Mouse (Mus musculus) embryonic fibroblast, embryonic 13.5 days (primary cell): ENCODE results near the gene Lonrf3. TPM values are rescaled to one million over a fixed set of nuclear protein-coding genes. Genes with fewer than 3 reads are reported as not detected.

Source experiments
- H3K27ac ChIP-seq: 2 replicates; pipeline ENCODE4 v1.5.1; 2012; ENCODE audit warnings: low read length, control low read depth, inconsistent platforms; ENCODE audit not compliant: insufficient read depth
- H3K4me1 ChIP-seq: 2 replicates; pipeline ENCODE4 v1.6.1; 2011; ENCODE audit warnings: low read length; ENCODE audit not compliant: control insufficient read depth, insufficient read depth
- H3K4me3 ChIP-seq: 2 replicates; pipeline ENCODE4 v1.5.1; 2011; ENCODE audit warnings: mild to moderate bottlenecking, control low read depth, low read length; ENCODE audit not compliant: insufficient read depth
- CTCF ChIP-seq: IDR thresholded peaks from 2 replicates; pipeline ENCODE4 v1.5.1; 2011; ENCODE audit warnings: mild to moderate bottlenecking, control low read depth, low read length, moderate library complexity, borderline replicate concordance; ENCODE audit not compliant: insufficient read depth
- POLR2A ChIP-seq: IDR thresholded peaks from 2 replicates; pipeline ENCODE4 v1.6.1; 2011; ENCODE audit warnings: low read depth, mild to moderate bottlenecking, control low read depth, low read length, moderate library complexity
- polyA plus RNA-seq: library from polyadenylated mRNA; stranded (reverse); fragments of >200 nt; gene quantifications from 2 replicates; pipeline ENCODE4 v1.2.4, GENCODE M21; 2011; ENCODE audit warnings: low read depth; ENCODE audit not compliant: missing spikeins, insufficient read length

The Lonrf3 gene
- polyA plus RNA-seq, 1 experiment: 1.1 TPM

GRCm38 (mm10) chrX:36390503-36390902, 62.4 kb downstream of the Lonrf3 start:
- no peak overlapping the region for H3K4me3 ChIP-seq
- peak overlapping the region; percentile 25; the same call in 1 of the 2 replicates for H3K27ac ChIP-seq
- H3K4me1 ChIP-seq: no peaks in the 10 kb centered on the region; the same call in 1 of the 2 replicates
- TF ChIP-seq POLR2A (no peak), CTCF (no peak)

DNA sequence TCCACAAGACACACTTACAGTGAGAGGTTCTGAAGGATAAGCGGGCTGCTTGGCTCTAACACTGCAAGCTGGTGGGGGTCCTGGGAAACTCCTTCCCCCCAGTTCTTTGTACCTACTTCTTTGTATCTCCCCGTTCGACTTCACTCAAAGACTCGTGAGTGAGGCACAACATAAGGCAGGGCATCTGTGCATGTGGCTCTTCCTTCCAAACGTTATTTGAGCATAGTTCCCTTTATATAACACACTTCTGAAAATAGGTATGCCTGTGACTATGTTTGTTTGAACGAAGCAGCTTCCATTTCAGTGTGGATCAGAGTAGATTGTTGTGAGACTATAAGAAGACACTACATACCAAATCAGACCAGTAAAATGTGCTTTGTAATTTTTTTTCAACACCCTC, 64.5 kb downstream of the Lonrf3 start:
- H3K4me3 ChIP-seq: no peak overlapping the region
- no peak for TF ChIP-seq CTCF
- H3K27ac ChIP-seq: no peak overlapping the region
- H3K4me1 ChIP-seq: no peaks in the 10 kb centered on the region; the same call in 1 of the 2 replicates

GRCm38 (mm10) chrX:36393279-36393678, 65.1 kb downstream of the Lonrf3 start:
- no peaks in the 10 kb centered on the region; the same call in 1 of the 2 replicates for H3K4me1 ChIP-seq
- H3K4me3 ChIP-seq: no peak overlapping the region
- no peak overlapping the region for H3K27ac ChIP-seq
- TF ChIP-seq CTCF (no peak), POLR2A (no peak)

DNA sequence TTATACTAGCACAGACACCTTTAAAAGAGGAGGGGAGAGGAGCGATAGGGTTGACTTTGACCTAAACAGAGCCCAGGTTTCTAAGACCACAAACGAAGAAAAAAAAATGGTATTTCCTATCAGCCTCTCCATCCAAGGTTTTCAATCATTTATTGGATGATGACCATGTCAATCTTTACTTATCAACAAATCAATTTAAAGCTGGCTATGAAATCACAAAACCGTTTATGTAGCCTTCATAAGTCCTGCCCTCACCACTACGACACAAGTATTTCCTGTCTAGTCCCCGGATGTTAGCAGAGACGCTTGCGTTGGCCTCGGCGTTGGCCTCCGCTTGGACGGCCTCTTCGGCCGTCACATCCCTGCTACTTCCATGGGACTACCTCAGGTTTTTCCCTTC, 72.8 kb downstream of the Lonrf3 start, which contains the start of gene Gm6268:
Gene Gm6268 (plus strand): TSS at position 301 of the 400 bp plus-strand sequence.
- Histone ChIP-seq H3K27ac (no peak within 1 kb of the TSS), H3K4me3 (no peak within 1 kb of the TSS), H3K4me1 (no peaks in the 10 kb centered on the region)
- TF ChIP-seq CTCF: no peak
- TF ChIP-seq POLR2A: no peak

GRCm38 (mm10) chrX:36402316-36402715, 74.2 kb downstream of the Lonrf3 start:
- Histone ChIP-seq H3K27ac (no peak overlapping the region), H3K4me3 (no peak overlapping the region), H3K4me1 (no peaks in the 10 kb centered on the region)
- no peak for TF ChIP-seq CTCF
- TF ChIP-seq POLR2A: no peak

Other genes with a start within 250 kb of the Lonrf3 start
- 36.1 and 58.1 TPM in 2 replicates for gene Il13ra1, start 216.2 kb upstream of the Lonrf3 start, polyA plus RNA-seq
- gene Zcchc12, start 132.4 kb upstream of the Lonrf3 start, polyA plus RNA-seq: 0.95 and 3.4 TPM in 2 replicates
- gene Gm6268, start 72.9 kb downstream of the Lonrf3 start, polyA plus RNA-seq: not detected in 2 replicates
- not detected in 2 replicates for gene Gm14569, start 163.5 kb downstream of the Lonrf3 start, polyA plus RNA-seq